Mouse (Mus musculus): ENCODE data around the gene Glis3.

GRCm38 (mm10) chr19:28617191-28617590 is 62.7 kb downstream of the Glis3 start:
- TF ChIP-seq GATA1 (IDR thresholded peaks at IDR 0.05; ENCODE audit: borderline replicate concordance, low read length) (no peak), FLI1 (IDR thresholded peaks at IDR 0.05; ENCODE audit: low read length) (no peak)
